Mouse (Mus musculus): Measurements from ENCODE around the gene Mrtfb. TPM values are rescaled to one million over a fixed set of nuclear protein-coding genes. Genes with fewer than 3 reads are reported as not detected.

Gene Mrtfb
- total RNA-seq, 2 experiments from 2014 or later: 17.8 to 23.0 TPM

Small RNAs within 50 kb of the gene (microRNA-seq; reads per million reads assigned to microRNA genes)
- 233 to 310 reads per million in 2 experiments for gene Mir193b
- 1.1 to 2.3 reads per million in 2 experiments for gene Mir365-1

Other genes starting within 250 kb of the Mrtfb start
- 1 to 10 TPM; 7.0 to 8.2 TPM for gene Ercc4, start 146.8 kb upstream of the Mrtfb start, total RNA-seq (2021)

Data from heart, adult 18-20 months (tissue).